Mouse (Mus musculus): ENCODE measurements at regions not wholly inside any gene's neighbourhood (a gene's known extent, or its start where the extent isn't known, plus 50 kb on each side); places are given as distances from the start of the nearest gene placed in this dataset.
A peak's percentile ranks its signal among the peaks of the same experiment; 100 is the strongest.

DNA sequence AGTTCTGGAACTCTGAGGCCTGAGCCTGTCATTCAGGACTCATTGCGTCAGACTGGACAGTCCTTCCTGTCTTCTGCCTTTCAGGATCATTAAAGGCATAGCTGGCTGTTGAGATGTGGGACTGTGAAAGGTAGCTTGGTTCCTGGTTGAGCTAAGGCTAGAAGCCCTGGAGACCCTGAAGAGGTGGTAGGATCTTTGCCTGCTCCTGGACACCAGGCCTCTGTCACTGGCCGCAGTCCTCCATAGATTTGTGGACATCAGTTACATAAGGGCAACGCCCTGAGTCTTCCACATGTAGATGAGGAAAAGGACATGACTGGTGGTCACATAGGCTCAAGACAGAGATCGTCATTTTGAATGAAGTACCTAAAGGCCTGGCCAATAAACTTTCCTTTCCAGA, 127.9 kb downstream of the Opa1 start:
- no peak for DNase-seq (ENCODE audit: extremely low read depth, low read depth, low spot score)

GRCm38 (mm10) chr16:29707656-29708055, 128.5 kb downstream of the Opa1 start:
- no peak for DNase-seq (ENCODE audit: extremely low read depth, low read depth, low spot score)

DNA sequence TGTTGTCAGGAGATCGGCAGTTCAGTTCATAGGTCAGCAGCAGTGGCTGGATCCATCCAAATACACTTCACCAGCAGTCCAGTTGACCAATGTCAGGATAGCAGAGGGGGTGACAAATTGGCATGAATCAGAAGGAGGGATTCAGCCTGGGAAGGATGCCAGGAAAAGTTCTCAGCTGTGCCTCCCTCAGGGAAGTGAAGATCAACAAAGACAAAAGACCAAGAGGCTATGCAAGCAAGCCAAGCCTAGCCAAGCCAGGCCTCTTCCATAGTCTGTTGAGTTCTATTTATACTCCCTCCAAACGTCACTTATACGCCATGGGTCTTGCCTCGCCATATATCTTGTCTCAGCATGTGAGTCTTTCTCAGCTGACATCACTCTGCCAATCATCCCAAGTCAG, 129.9 kb downstream of the Opa1 start:
- DNase-seq (ENCODE audit: extremely low read depth, low read depth, low spot score), result no peak

DNA sequence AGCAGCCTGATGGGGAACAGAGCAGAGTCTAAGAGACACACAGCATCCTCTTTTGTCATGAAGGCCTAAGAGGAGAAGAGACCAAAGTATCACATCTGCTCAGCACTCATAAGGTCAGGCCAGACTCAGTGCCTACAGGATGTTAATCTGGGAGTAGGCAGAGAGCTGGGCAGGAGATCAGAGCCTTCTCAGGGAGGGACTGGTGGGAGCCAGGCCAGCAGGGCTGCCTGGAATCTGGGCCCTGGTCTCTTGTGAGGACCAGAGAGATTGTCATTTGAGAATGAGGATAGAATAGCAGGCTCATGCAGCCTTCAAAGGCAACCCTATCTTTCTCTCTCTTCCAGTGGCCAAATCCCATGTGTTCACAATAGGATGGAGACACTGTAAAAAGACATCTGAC, 132.3 kb downstream of the Opa1 start:
- no peak for DNase-seq (ENCODE audit: extremely low read depth, low read depth, low spot score)

DNA sequence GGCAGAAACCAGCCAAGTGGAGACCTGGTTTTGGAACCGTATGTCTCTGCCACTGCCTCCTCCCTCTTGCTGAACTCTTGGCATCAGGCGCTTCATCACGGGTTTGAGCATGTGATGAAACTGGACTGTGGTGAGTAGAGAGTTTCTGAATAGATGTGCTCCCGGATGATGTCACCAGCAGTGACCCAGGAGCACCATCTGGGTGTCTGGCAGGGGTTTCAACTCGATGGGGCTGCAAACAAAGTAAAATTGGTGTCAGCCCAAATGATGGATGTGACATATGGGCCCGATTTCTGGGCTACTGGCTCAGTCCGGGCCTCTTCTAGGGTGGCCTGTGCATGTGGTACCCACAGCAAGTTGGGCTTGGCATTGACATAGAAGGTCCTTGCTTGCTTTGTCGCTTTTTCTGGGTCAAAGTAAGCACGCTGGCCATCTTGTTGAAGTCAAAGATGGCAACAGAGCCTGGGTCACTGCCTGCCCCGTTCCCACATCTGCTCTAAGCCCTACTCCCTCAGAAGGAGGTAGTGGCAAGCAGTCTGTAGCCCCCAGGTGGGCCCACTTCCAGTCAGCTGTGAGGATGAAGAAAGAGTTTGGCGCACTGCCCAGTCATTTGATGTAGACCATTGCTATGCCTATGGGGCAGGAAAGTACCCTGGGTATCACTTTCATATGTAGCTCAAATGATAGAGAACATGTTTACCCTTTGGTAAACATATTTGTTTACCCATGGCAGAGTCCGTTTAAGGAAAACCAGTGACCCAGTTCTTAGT, 133.0 kb downstream of the Opa1 start:
- DNase-seq (ENCODE audit: extremely low read depth, low read depth, low spot score), result no peak

DNA sequence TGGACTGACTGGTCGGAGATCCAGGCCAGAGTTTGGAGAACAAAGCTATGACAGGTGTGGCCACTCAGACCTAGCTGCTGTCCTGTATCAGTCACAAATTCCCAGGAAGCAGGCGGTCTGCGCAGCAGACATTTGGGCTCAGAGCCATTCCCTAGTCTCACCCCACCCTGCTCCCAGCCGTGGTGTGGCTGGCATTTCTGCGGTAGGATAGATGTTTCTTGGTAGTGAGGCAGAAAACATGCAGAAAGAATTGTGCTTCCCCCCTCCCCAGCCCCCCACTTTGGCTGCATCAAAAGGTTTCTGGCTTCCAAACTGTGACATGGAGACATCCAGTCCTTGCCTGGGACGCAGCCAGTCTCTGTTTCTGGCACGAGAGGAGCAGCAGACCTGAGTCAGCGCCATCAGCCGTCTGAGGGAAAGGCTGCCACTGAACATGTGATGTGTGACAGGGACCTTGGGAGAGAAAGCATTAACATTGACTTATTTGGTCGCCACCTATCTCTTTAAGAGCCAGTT, 135.5 kb downstream of the Opa1 start:
- DNase-seq (ENCODE audit: extremely low read depth, low read depth, low spot score), result no peak

- no peak for DNase-seq (ENCODE audit: extremely low read depth, low read depth, low spot score)
Observed at GRCm38 (mm10) chr16:29718965-29719364, 139.8 kb downstream of the Opa1 start.

- DNase-seq (ENCODE audit: extremely low read depth, low read depth, low spot score), result no peak
Observed at GRCm38 (mm10) chr16:29719571-29720451, 140.7 kb downstream of the Opa1 start.

DNA sequence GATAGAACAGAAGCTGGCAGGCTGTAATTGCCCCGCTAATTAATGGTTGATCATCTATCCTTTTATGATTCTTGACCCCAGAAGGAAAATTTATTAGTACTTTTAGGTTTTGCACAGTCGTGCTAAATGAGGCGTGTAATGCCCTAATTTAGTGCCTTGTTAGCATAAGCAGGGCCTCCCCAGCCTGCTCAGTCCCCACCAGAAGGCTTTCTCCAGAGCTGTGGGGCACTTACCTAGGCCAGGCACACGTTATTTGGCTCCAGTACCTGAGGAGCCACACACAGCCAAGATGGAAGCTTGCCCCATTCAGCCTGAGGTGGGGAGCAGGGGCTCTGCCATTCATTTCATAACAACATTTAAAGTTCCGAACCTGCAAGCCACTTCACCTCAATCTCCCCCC, 146.0 kb downstream of the Opa1 start:
- no peak for DNase-seq (ENCODE audit: extremely low read depth, low read depth, low spot score)

DNA sequence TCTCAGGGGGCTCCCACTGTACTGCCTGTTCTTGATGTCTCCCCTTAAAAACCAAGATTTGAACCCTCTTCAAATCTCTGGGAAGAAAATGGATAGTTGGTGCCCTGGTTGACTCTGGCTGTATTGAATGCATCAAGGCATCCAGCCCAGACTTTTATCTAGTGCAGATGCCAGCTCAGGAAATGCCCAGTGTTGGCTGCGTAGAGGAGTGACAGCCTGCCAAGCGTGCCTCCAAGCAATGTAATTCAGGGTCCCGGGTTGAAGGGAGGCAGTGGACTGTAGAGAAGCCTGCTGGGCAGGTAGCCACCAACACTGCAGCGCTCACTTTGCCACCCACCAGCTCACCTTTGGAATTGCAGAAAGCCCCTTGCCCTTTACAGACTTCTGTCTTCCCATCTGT, 146.4 kb downstream of the Opa1 start:
- DNase-seq (ENCODE audit: extremely low read depth, low read depth, low spot score), result no peak

GRCm38 (mm10) chr16:29727397-29727796, 148.3 kb downstream of the Opa1 start:
- DNase-seq (ENCODE audit: extremely low read depth, low read depth, low spot score), result no peak

GRCm38 (mm10) chr16:29728769-29729481, 149.8 kb downstream of the Opa1 start:
- no peak for DNase-seq (ENCODE audit: extremely low read depth, low read depth, low spot score)

DNA sequence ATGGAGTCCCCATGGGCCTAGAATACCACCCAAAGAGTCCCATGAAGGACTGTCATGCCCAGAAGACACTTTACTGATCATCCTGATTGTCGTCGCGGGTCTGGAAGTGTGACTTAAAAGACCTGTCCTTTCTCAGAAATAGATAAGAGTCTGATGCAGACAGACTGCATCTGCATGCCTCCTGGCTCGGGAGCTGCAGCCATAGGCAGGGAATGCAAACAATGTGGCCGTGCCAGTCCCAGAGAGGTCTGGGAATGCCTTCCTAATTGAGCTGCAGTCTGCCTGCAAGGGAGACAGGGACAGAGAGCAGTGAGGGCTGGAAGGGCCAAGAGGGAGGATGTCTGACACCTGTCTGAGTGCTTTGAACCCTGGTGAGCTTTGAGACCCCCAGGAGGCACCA, 150.9 kb downstream of the Opa1 start:
- no peak for DNase-seq (ENCODE audit: extremely low read depth, low read depth, low spot score)

- no peak for DNase-seq (ENCODE audit: extremely low read depth, low read depth, low spot score)
Observed at GRCm38 (mm10) chr16:29732889-29733288, 153.8 kb downstream of the Opa1 start.

GRCm38 (mm10) chr16:29733847-29734246, 154.7 kb downstream of the Opa1 start:
- DNase-seq (ENCODE audit: extremely low read depth, low read depth, low spot score), result no peak

- peak; percentile 37 for DNase-seq (ENCODE audit: extremely low read depth, low read depth, low spot score)
Observed at GRCm38 (mm10) chr16:29734324-29734723, 155.2 kb downstream of the Opa1 start.

DNA sequence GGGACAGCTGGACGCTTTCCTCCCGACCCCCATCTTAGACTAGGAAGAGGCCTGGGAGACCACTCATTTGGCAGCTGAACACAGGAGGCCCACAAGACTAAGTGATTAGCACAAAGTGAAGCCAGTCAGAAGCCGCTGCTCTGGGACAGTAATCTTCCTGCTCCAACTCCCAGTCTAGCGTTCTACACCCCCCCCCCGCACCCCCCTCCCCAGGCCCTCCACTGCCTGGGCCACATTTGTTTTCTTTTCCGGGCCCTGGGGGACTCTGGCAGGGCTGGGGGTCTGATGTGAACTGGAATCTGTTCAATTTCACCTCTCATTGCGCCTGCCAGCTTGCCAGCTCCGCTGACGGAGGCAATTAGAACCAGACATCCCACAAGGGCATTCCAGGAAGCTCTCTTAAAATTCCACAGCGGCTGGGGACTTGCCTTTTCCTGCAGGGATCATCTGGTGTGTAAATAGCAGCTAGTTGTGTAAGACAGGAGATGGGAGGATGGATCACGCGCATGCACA, 155.7 kb downstream of the Opa1 start:
- DNase-seq (ENCODE audit: extremely low read depth, low read depth, low spot score), result no peak

- DNase-seq (ENCODE audit: extremely low read depth, low read depth, low spot score), result no peak
Observed at GRCm38 (mm10) chr16:29735371-29736008, 156.4 kb downstream of the Opa1 start.

DNA sequence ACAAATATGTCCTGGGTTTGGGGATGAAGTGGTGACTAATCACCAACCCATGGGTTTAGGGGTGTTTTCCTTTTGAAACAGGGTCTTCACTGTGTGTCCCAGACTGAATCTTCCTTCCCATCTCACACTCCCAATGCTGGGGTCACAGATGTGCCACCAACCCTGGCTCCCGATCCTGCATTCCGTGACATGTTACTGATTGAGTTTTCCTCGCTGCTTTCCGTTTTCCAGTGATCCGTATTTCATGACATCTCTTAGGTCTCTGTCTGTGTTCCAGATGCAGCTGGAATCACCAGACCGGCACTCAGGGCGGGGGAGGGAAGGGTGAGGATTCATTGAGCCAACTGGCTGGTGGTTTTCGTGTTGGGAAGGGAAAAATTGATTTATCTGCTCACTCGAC, 157.1 kb downstream of the Opa1 start:
- DNase-seq (ENCODE audit: extremely low read depth, low read depth, low spot score), result no peak

DNA sequence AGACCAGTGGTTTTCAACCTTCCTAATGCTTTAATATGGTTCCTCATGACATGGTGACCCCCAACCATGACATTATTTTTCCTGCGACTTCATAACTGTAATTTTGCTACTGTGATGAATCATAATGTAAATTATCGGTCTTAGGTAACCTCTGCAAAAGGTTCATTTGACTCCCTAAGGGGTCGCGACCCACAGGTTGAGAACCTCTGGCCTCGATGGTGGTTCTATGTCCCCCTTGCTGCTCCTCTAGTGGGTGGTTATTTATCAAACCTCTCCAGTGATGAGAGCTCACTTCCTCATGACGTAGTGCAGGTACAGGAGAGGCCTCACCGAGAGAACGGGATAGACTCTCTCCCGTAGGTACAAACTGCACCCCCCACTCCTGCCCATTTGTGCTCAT, 158.9 kb downstream of the Opa1 start:
- DNase-seq (ENCODE audit: extremely low read depth, low read depth, low spot score), result no peak
